Mouse (Mus musculus) liver, postnatal 0 days (tissue): ENCODE results near the gene Cth.

Experiments used
- CTCF ChIP-seq: sonication (generic); IDR thresholded peaks from 2 replicates; pipeline ENCODE4 v1.5.1; 2016; ENCODE audit warnings: antibody characterized with exemption, low read depth
- EP300 ChIP-seq: IDR thresholded peaks from 2 replicates; pipeline ENCODE4 v1.6.1; 2016; ENCODE audit warnings: antibody characterized with exemption, low read depth, mild to moderate bottlenecking

DNA sequence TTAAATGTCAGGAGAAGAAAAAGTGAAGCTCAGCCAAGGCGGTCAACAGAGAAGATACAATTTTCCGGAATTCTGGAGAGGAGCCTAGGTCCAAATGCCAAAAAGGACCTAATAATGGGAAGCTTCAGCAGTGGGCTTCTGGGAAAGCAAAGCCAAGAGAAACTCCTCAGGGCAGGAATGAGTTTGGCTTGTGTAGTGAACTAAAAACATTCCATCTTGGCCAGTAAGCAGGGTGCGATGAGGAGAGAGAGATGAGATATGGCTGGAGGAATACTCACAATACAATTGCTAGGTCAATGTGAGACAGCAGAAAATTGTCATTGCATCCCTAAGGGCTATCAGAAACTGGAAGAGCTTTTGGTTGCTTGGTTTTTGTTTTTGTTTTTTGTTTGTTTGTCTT lies 43.9 kb downstream of the Cth start:
- no peak for TF ChIP-seq EP300
- TF ChIP-seq CTCF, result no peak
